ENCODE assay signal across 9 mouse cellular contexts in the genomic region with DNA sequence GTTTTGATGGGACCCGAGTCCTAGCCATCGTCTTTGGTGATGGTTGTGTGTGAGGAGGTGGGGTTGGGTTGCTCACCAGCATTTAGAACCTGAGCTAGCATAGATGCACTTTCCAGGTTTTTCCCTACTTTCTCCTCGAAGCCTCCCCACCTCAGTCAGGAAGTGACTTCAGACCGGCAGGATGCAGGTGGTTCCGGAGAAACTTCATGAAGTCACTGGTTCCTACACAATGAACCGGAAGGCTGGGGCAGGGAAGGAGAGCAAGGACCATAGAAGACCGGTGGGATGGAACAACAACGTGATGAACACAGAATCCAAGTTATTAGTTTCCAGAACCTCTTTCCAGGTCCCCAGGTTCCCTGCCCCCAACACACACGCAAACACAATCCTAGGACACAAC. TPM values are rescaled to one million over a fixed set of nuclear protein-coding genes. Genes with fewer than 3 reads are reported as not detected.
DNase-seq lines count a peak whose midpoint lies in the region; ATAC-seq and TF ChIP-seq lines count a peak whose summit lies in the region.
"Had no signal": no experiment of that assay in that cellular context is flagged by ENCODE, and none has a peak within 500 bp of the region (broad histone marks: within the 10 kb centered on the region; RNA-seq: fewer than 3 reads in every experiment).

No protein-coding gene starts in this region.

- peak overlapping the region; percentile 30; the same call in 1 of the 2 replicates for H3K27ac ChIP-seq in lung, embryonic 14.5 days (ENCODE audit: low read depth)
- H3K27ac ChIP-seq in heart, embryonic 16.5 days (ENCODE audit: low read length): peak overlapping the region; percentile 82
- H3K27ac ChIP-seq: embryonic facial prominence, embryonic 13.5 days had no signal

- H3K9me3 ChIP-seq in lung, embryonic 14.5 days (ENCODE audit: low read depth, low read length): no peaks in the 10 kb centered on the region
- no peaks in the 10 kb centered on the region for H3K9me3 ChIP-seq in heart, embryonic 16.5 days (replicated peaks; ENCODE audit: control insufficient read depth, low read length)
- H3K9me3 ChIP-seq: embryonic facial prominence, embryonic 13.5 days had no signal

- no peak overlapping the region for H3K4me3 ChIP-seq in lung, embryonic 14.5 days (ENCODE audit: low read depth, low read length)
- no peak overlapping the region for H3K4me3 ChIP-seq in lung, adult 2 months (replicated peaks; ENCODE audit: extremely low read depth, low read depth, low read length)
- H3K4me3 ChIP-seq in heart, embryonic 16.5 days (ENCODE audit: low read length): peak overlapping the region; percentile 14; the same call in 1 of the 2 replicates
- H3K4me3 ChIP-seq: embryonic facial prominence, embryonic 13.5 days had no signal

- whole genome bisulfite sequencing in lung, embryonic 14.5 days: 71% methylated on average over 9 of the region's 9 CpGs
- 46% methylated on average over 9 of the region's 9 CpGs for WGBS in lung, adult 2 months
- 62% methylated on average over 9 of the region's 9 CpGs for WGBS in heart, embryonic 16.5 days

- 0 out of 2 replicates have a peak, but pooled peaks cover 3% of the 10 kb centered on the region for H3K36me3 ChIP-seq in lung, embryonic 14.5 days (ENCODE audit: insufficient read depth)
- H3K36me3 ChIP-seq in heart, embryonic 16.5 days (ENCODE audit: control insufficient read depth, insufficient read depth): no peaks in the 10 kb centered on the region
- H3K36me3 ChIP-seq: embryonic facial prominence, embryonic 13.5 days had no signal

- DNase-seq in lung, embryonic 14.5 days: peak; percentile 74
- DNase-seq in lung, adult 2 months: no peak
- DNase-seq in kidney, postnatal 10 days: peak; percentile 66
- DNase-seq in spleen, postnatal 14 days (ENCODE audit: low spot score in 2 of 2): no peak
- DNase-seq in testis, postnatal 14 days (ENCODE audit: low spot score): no peak
- DNase-seq in embryo, embryonic 10 days (ENCODE audit: low spot score): no peak
- DNase-seq: right cerebral cortex, postnatal 25 days had no signal

- no peak for TF ChIP-seq CTCF in lung, embryonic 14.5 days (IDR thresholded peaks at IDR 0.05; ENCODE audit: low read depth)
- TF ChIP-seq CTCF in lung, adult 2 months (IDR thresholded peaks at IDR 0.05; ENCODE audit: insufficient read depth, low read length): no peak

- H3K4me1 ChIP-seq in lung, embryonic 14.5 days (ENCODE audit: insufficient read depth): peaks cover 14% of the 10 kb centered on the region; the same call in 1 of the 2 replicates
- peaks cover 12% of the 10 kb centered on the region for H3K4me1 ChIP-seq in lung, adult 2 months (ENCODE audit: control insufficient read depth, insufficient read depth, low read length)
- peaks cover 23% of the 10 kb centered on the region for H3K4me1 ChIP-seq in heart, embryonic 16.5 days (ENCODE audit: control insufficient read depth, insufficient read depth, low read length)

- TF ChIP-seq POLR2A in lung, adult 2 months (IDR thresholded peaks at IDR 0.05; ENCODE audit: borderline replicate concordance, extremely low read depth, low read depth, low read length): no peak

- ATAC-seq in lung, embryonic 14.5 days (ENCODE audit: insufficient read depth): no peak
- ATAC-seq in heart, embryonic 16.5 days (replicated peaks; ENCODE audit: extremely low read depth, insufficient read depth, low FRiP score): no peak; the same call in 1 of the 2 replicates

- H3K9ac ChIP-seq in lung, embryonic 14.5 days: no peak overlapping the region
- H3K9ac ChIP-seq in heart, embryonic 16.5 days (ENCODE audit: low read length): no peak overlapping the region; the same call in 1 of the 2 replicates
- H3K9ac ChIP-seq: embryonic facial prominence, embryonic 13.5 days had no signal

- H3K4me2 ChIP-seq in lung, embryonic 14.5 days: peak overlapping the region; percentile 63; the same call in 1 of the 2 replicates
- H3K4me2 ChIP-seq in heart, embryonic 16.5 days (ENCODE audit: low read depth, low read length): peak overlapping the region; percentile 42
- H3K4me2 ChIP-seq: embryonic facial prominence, embryonic 13.5 days had no signal

- peaks cover 32% of the 10 kb centered on the region for H3K27me3 ChIP-seq in lung, embryonic 14.5 days (ENCODE audit: insufficient read depth, low read length)
- peaks cover 30% of the 10 kb centered on the region for H3K27me3 ChIP-seq in heart, embryonic 16.5 days (ENCODE audit: control insufficient read depth, insufficient read depth, low read length)

RNA-seq across cellular contexts. Expression of gene Slc16a13, which starts 2.9 kb away (rescaled TPM):
- polyA plus RNA-seq in lung, embryonic 14.5 days (2014; fragmentation: Nextera tagmentation; extraction: Ambion mirVana): 4.4 and 6.2 TPM in 2 replicates
- polyA plus RNA-seq in lung, adult 2 months (2012; rRNA removed): 9.2 and 11.3 TPM in 2 replicates
- 5.0 and 5.6 TPM in 2 replicates for polyA plus RNA-seq in heart, embryonic 16.5 days (2015; fragmentation: Nextera tagmentation; extraction: Ambion mirVana)

RNA-seq across cellular contexts. Expression of gene Bcl6b, which starts 5.9 kb away (rescaled TPM):
- polyA plus RNA-seq in lung, embryonic 14.5 days (2014; fragmentation: Nextera tagmentation; extraction: Ambion mirVana): 30.3 and 30.9 TPM in 2 replicates
- polyA plus RNA-seq in lung, adult 2 months (2012; rRNA removed): 21.9 and 25.6 TPM in 2 replicates
- polyA plus RNA-seq in heart, embryonic 16.5 days (2015; fragmentation: Nextera tagmentation; extraction: Ambion mirVana): 18.1 and 20.2 TPM in 2 replicates

RNA-seq across cellular contexts. Expression of gene Slc16a11, which starts 11.2 kb away (rescaled TPM):
- polyA plus RNA-seq in lung, embryonic 14.5 days (2014; fragmentation: Nextera tagmentation; extraction: Ambion mirVana): 0.23 and 0.63 TPM in 2 replicates
- 211 and 239 TPM in 2 replicates for polyA plus RNA-seq in lung, adult 2 months (2012; rRNA removed)
- 0.33 and 0.41 TPM in 2 replicates for polyA plus RNA-seq in heart, embryonic 16.5 days (2015; fragmentation: Nextera tagmentation; extraction: Ambion mirVana)

RNA-seq across cellular contexts. Expression of gene 0610010K14Rik, which starts 14.0 kb away (rescaled TPM):
- 180 and 198 TPM in 2 replicates for polyA plus RNA-seq in lung, embryonic 14.5 days (2014; fragmentation: Nextera tagmentation; extraction: Ambion mirVana)
- polyA plus RNA-seq in lung, adult 2 months (2012; rRNA removed): 79.0 and 80.9 TPM in 2 replicates
- 116 and 121 TPM in 2 replicates for polyA plus RNA-seq in heart, embryonic 16.5 days (2015; fragmentation: Nextera tagmentation; extraction: Ambion mirVana)

RNA-seq across cellular contexts. Expression of gene Gm21988, which starts 15.9 kb away (rescaled TPM):
- 9.3 and 10.8 TPM in 2 replicates for polyA plus RNA-seq in lung, embryonic 14.5 days (2014; fragmentation: Nextera tagmentation; extraction: Ambion mirVana)
- polyA plus RNA-seq in lung, adult 2 months (2012; rRNA removed): 6.6 and 7.2 TPM in 2 replicates
- polyA plus RNA-seq in heart, embryonic 16.5 days (2015; fragmentation: Nextera tagmentation; extraction: Ambion mirVana): 8.2 and 9.0 TPM in 2 replicates

Comparison
In these comparisons a context has a peak if more than half of its experiments do, and no peak if none do; other contexts are left out.
1. DNase-seq: peak in lung, embryonic 14.5 days (single experiment) and kidney, postnatal 10 days (single experiment); none in lung, adult 2 months (single experiment), spleen, postnatal 14 days (0 of 2), testis, postnatal 14 days (single experiment) and embryo, embryonic 10 days (single experiment).
2. RNA of gene Slc16a11, which starts 11.2 kb away (polyA plus RNA-seq): 211 to 239 TPM in lung, adult 2 months; 0.23 to 0.63 TPM in lung, embryonic 14.5 days and 0.33 to 0.41 TPM in heart, embryonic 16.5 days; every median in the first group is over 100 times any median in the second.